Mouse (Mus musculus) liver, embryonic 13.5 days (tissue): ENCODE results near the gene Adam11. TPM values are rescaled to one million over a fixed set of nuclear protein-coding genes. Genes with fewer than 3 reads are reported as not detected.

Source experiments
- ATAC-seq: fragments of 200-750 bp; cut with Nextera tagmentation; 2 replicates; pipeline ENCODE4 v1.8.0; 2017; ENCODE audit warnings: low read depth, mild to moderate bottlenecking, moderate number of reproducible peaks, moderate library complexity
- DNase-seq: peaks from one replicate; pipeline ENCODE4 v3.0.0; 2022
- H3K27ac ChIP-seq: fragments of 300-500 bp; sonication (generic); 2 replicates; pipeline ENCODE4 v1.5.1; 2015; ENCODE audit warnings: moderate library complexity, mild to moderate bottlenecking, inconsistent platforms
- H3K27me3 ChIP-seq: fragments of 300-500 bp; sonication (generic); 2 replicates; pipeline ENCODE4 v1.6.1; 2015; ENCODE audit warnings: mild to moderate bottlenecking, inconsistent platforms
- H3K36me3 ChIP-seq: fragments of 300-500 bp; sonication (generic); 2 replicates; pipeline ENCODE4 v1.6.1; 2015; ENCODE audit warnings: mild to moderate bottlenecking, inconsistent platforms
- H3K4me1 ChIP-seq: fragments of 300-500 bp; sonication (generic); replicated peaks from 2 replicates; pipeline ENCODE4 v1.6.1; 2015; ENCODE audit warnings: inconsistent platforms
- H3K4me2 ChIP-seq: fragments of 300-500 bp; sonication (generic); 2 replicates; pipeline ENCODE4 v1.6.1; 2015; ENCODE audit warnings: inconsistent platforms, mild to moderate bottlenecking, moderate library complexity
- H3K4me3 ChIP-seq: fragments of 300-500 bp; sonication (generic); replicated peaks from 2 replicates; pipeline ENCODE4 v1.5.1; 2015; ENCODE audit warnings: mild to moderate bottlenecking, inconsistent platforms
- H3K9ac ChIP-seq: fragments of 300-500 bp; sonication (generic); 2 replicates; pipeline ENCODE4 v1.6.1; 2015; ENCODE audit warnings: mild to moderate bottlenecking, inconsistent platforms
- H3K9me3 ChIP-seq: fragments of 300-500 bp; sonication (generic); replicated peaks from 2 replicates; pipeline ENCODE4 v1.6.1; 2016; ENCODE audit warnings: inconsistent platforms
- WGBS: fragments of 180-500 bp; shearing (Covaris S2); methylation state at CpG from one replicate; pipeline ENCODE4 v1.1.7; 2015; ENCODE audit not compliant: insufficient replicate concordance; 5-methylcytosine and 5-hydroxymethylcytosine counted together
- polyA plus RNA-seq: library from polyadenylated mRNA; unstranded; fragments of >200 nt; fragmentation: Nextera tagmentation; extraction: Ambion mirVana; gene quantifications from 2 replicates; pipeline ENCODE4 v1.2.1, GENCODE M21; 2015

Gene Adam11
- polyA plus RNA-seq, 1 experiment from 2014 or later: 0.28 TPM

GRCm38 (mm10) chr11:102769993-102770661 lies 8.9 kb downstream of the Adam11 start:
- ATAC-seq (no peak), DNase-seq (no peak)
- WGBS: 69% methylated on average over 12 of the region's 12 CpGs
- no peaks in the 10 kb centered on the region for H3K36me3 ChIP-seq
- no peak overlapping the region for H3K9ac ChIP-seq
- H3K27me3 ChIP-seq: peaks cover 38% of the 10 kb centered on the region
- peaks cover 11% of the 10 kb centered on the region for H3K4me1 ChIP-seq
- no peaks in the 10 kb centered on the region for H3K9me3 ChIP-seq
- H3K4me3 ChIP-seq: no peak overlapping the region
- no peak overlapping the region for H3K27ac ChIP-seq
- no peak overlapping the region for H3K4me2 ChIP-seq

GRCm38 (mm10) chr11:102770662-102771435 lies 9.6 kb downstream of the Adam11 start:
- Histone ChIP-seq H3K4me3 (no peak overlapping the region), H3K4me2 (no peak overlapping the region), H3K36me3 (no peaks in the 10 kb centered on the region), H3K27me3 (peaks cover 42% of the 10 kb centered on the region), H3K9me3 (no peaks in the 10 kb centered on the region), H3K9ac (no peak overlapping the region), H3K27ac (no peak overlapping the region), H3K4me1 (peaks cover 11% of the 10 kb centered on the region)
- no peak for DNase-seq
- WGBS: 42% methylated on average over 15 of the region's 15 CpGs
- no peak for ATAC-seq

GRCm38 (mm10) chr11:102771916-102772714 lies 10.9 kb downstream of the Adam11 start:
- Histone ChIP-seq H3K4me3 (no peak overlapping the region), H3K36me3 (no peaks in the 10 kb centered on the region), H3K9me3 (no peaks in the 10 kb centered on the region), H3K4me2 (no peak overlapping the region), H3K27ac (no peak overlapping the region), H3K4me1 (peaks cover 11% of the 10 kb centered on the region), H3K9ac (no peak overlapping the region), H3K27me3 (peaks cover 52% of the 10 kb centered on the region)
- 26% methylated on average over 16 of the region's 16 CpGs for WGBS
- no peak for ATAC-seq
- no peak for DNase-seq

- Histone ChIP-seq H3K27ac (no peak overlapping the region), H3K36me3 (no peaks in the 10 kb centered on the region), H3K4me1 (peaks cover 11% of the 10 kb centered on the region), H3K9me3 (no peaks in the 10 kb centered on the region), H3K9ac (no peak overlapping the region), H3K4me2 (no peak overlapping the region), H3K4me3 (no peak overlapping the region), H3K27me3 (peaks cover 57% of the 10 kb centered on the region)
- WGBS: 62% methylated on average over 18 of the region's 18 CpGs
- ATAC-seq (no peak), DNase-seq (no peak)
Observed at GRCm38 (mm10) chr11:102772771-102773700, 11.8 kb downstream of the Adam11 start.

GRCm38 (mm10) chr11:102773713-102774611 lies 12.7 kb downstream of the Adam11 start:
- H3K9me3 ChIP-seq: no peaks in the 10 kb centered on the region
- H3K4me3 ChIP-seq: peak overlapping the region; percentile 49
- H3K4me2 ChIP-seq: peak overlapping the region; percentile 71
- peak overlapping the region; percentile 26; the same call in 1 of the 2 replicates for H3K9ac ChIP-seq
- 1% methylated on average over 46 of the region's 46 CpGs for WGBS
- H3K27ac ChIP-seq: 0 out of 2 replicates have a peak overlapping the region, but pooled peaks have one; percentile 9
- peak; percentile 56 for DNase-seq
- H3K36me3 ChIP-seq: no peaks in the 10 kb centered on the region
- no peak for ATAC-seq
- peaks cover 11% of the 10 kb centered on the region for H3K4me1 ChIP-seq
- H3K27me3 ChIP-seq: peaks cover 63% of the 10 kb centered on the region

GRCm38 (mm10) chr11:102774621-102775141 lies 13.4 kb downstream of the Adam11 start:
- WGBS: 5% methylated on average over 25 of the region's 25 CpGs
- peak overlapping the region; percentile 71 for H3K4me2 ChIP-seq
- no peaks in the 10 kb centered on the region for H3K36me3 ChIP-seq
- no peak overlapping the region for H3K27ac ChIP-seq
- H3K9me3 ChIP-seq: no peaks in the 10 kb centered on the region
- ATAC-seq (peak; percentile 72), DNase-seq (peak; percentile 28)
- peak overlapping the region; percentile 26; the same call in 1 of the 2 replicates for H3K9ac ChIP-seq
- peak overlapping the region; percentile 49 for H3K4me3 ChIP-seq
- H3K27me3 ChIP-seq: peaks cover 63% of the 10 kb centered on the region
- peaks cover 11% of the 10 kb centered on the region for H3K4me1 ChIP-seq

- Histone ChIP-seq H3K27me3 (peaks cover 52% of the 10 kb centered on the region), H3K9me3 (no peaks in the 10 kb centered on the region), H3K4me2 (no peak overlapping the region; the same call in 1 of the 2 replicates), H3K9ac (no peak overlapping the region), H3K4me3 (no peak overlapping the region), H3K36me3 (no peaks in the 10 kb centered on the region), H3K4me1 (peaks cover 13% of the 10 kb centered on the region), H3K27ac (no peak overlapping the region)
- DNase-seq: no peak
- 47% methylated on average over 21 of the region's 21 CpGs for WGBS
- no peak for ATAC-seq
Observed at GRCm38 (mm10) chr11:102777598-102777997, 16.4 kb downstream of the Adam11 start.

GRCm38 (mm10) chr11:102778165-102778564 lies 16.9 kb downstream of the Adam11 start:
- Histone ChIP-seq H3K9ac (no peak overlapping the region), H3K27me3 (peaks cover 46% of the 10 kb centered on the region), H3K4me1 (peaks cover 13% of the 10 kb centered on the region), H3K36me3 (no peaks in the 10 kb centered on the region), H3K27ac (no peak overlapping the region), H3K9me3 (no peaks in the 10 kb centered on the region), H3K4me2 (no peak overlapping the region), H3K4me3 (no peak overlapping the region)
- ATAC-seq: no peak
- no peak for DNase-seq
- WGBS: 60% methylated on average over 14 of the region's 14 CpGs

- Histone ChIP-seq H3K9ac (no peak overlapping the region), H3K9me3 (no peaks in the 10 kb centered on the region), H3K36me3 (no peaks in the 10 kb centered on the region), H3K4me2 (no peak overlapping the region), H3K4me1 (peaks cover 13% of the 10 kb centered on the region), H3K27ac (no peak overlapping the region), H3K27me3 (peaks cover 42% of the 10 kb centered on the region), H3K4me3 (no peak overlapping the region)
- WGBS: 51% methylated on average over 5 of the region's 5 CpGs
- DNase-seq (no peak), ATAC-seq (no peak)
Observed at GRCm38 (mm10) chr11:102778597-102778996, 17.4 kb downstream of the Adam11 start.
